Mouse (Mus musculus): ENCODE measurements at regions not wholly inside any gene's neighbourhood (a gene's known extent, or its start where the extent isn't known, plus 50 kb on each side); places are given as distances from the start of the nearest gene placed in this dataset.

- intact Hi-C loops (cut with DNase I) = no loop called here
Observed at GRCm38 (mm10) chr3:121902246-121902645, 50.1 kb upstream of the Arhgap29 start.

GRCm38 (mm10) chr3:121900429-121900844, 51.9 kb upstream of the Arhgap29 start:
- intact Hi-C loops (cut with DNase I) = no loop called here
- DNase-seq (ENCODE audit: low spot score in 2 of 2) = no peak

More at GRCm38 (mm10) chr3:121902246-121902645, 50.1 kb upstream of the Arhgap29 start:
- DNase-seq (ENCODE audit: low spot score in 2 of 2) = no peak

DNA sequence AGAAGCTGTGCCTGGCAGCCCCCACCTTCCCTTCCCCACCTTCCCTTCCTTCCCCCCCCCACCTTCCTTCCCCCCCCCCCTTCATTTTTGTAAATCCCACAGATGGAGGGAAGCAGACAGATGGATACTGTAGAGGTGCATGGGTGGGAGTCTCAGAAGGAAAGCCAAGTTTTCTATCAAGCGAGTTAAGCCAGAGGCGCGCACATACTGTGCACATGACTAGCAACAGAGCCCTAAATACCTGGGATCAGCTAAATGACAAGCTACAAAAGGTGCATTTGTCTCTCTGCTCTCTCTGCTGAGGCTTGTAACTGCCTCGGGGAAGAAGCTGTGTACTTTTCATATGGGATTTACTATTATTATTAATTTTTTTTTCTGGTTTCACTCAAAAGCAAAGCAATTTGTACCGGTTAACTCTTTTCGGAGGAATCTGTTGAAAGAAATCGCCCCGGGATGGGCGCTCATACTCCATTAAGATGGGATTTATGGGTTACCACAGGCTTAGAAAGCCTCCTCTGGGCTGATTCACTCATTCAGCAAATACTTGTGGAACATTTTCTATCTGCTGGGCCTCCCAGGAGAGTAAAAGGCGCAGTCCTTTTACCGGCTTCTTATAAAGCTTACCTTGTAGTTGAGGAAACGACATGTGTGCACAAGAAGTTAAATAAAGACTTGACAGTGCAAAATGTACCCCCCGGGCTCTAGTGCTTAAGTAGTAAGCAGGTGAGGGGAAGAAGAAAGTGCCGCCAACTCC, 54.3 kb upstream of the Arhgap29 start:
- DNase-seq (ENCODE audit: low spot score in 2 of 2) = no peak
- intact Hi-C loops (cut with DNase I) = loop anchor here (5.0 kb wide), 1 partner anchor 59 kb away; no protein-coding TSS in a partner anchor

DNA sequence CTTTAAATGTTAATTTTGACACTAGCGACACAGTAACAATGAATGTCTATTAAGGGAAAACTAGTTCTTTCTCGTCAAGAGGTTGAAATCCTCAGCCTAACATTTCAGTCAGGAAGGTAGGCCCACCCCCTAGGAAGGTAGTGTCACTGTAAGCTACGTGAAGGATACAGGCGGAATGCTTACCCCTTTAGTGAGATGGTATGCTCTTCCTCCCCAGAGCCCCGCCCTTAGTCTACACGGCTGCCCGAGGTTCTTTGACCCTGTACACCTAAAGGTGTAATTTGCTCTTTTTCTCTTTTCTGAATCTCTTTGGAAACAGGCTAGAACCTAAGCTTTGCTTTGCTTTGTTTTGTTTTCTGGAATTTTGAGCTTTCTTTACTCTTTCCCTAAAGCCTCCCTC, 58.7 kb upstream of the Arhgap29 start:
- intact Hi-C loops (cut with DNase I) = no loop called here

GRCm38 (mm10) chr3:121892675-121893074, 59.7 kb upstream of the Arhgap29 start:
- intact Hi-C loops (cut with DNase I) = no loop called here
- DNase-seq (ENCODE audit: low spot score in 2 of 2) = no peak

More for the DNA sequence above, 58.7 kb upstream of the Arhgap29 start:
- DNase-seq (ENCODE audit: low spot score in 2 of 2) = no peak

DNA sequence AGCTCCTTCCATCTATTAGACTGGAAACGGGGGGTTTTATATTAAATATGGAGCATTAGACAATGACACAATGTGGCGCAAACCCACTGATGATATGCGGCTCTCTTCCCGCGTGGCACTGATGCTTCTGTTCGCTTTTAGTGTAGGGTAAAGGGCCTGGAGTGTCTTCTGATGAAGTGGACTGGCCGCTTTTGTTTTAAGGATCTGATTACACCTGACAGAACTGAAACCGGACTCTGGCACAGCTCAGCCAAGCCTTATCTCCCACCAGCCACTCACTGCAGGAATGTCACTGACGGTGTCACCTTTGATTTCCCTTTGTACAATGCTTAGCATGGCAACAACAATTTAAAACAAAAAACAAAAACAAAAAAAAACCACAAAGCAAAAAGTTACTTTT, 61.0 kb upstream of the Arhgap29 start:
- intact Hi-C loops (cut with DNase I) = no loop called here
- no peak for DNase-seq (ENCODE audit: low spot score in 2 of 2)

DNA sequence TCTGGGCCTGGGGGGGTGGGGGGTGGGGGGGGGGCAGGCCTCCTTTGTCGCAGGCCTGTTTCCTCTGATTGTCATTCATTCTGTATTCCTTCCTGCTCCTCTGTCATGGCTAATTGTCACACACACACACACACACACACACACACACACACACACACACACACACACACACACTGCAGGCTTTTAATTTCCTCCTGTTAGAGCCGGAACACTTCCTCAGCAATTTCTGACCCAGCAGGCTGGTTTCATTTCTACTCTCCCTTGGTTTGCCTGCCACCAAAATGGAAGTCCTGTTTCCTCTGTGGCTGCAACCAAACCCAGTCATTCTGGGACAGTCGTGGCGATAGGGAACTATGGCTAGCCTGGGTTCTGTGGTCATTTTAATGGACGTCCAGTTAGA, 61.8 kb upstream of the Arhgap29 start:
- intact Hi-C loops (cut with DNase I) = no loop called here
- DNase-seq (ENCODE audit: low spot score in 2 of 2) = no peak

DNA sequence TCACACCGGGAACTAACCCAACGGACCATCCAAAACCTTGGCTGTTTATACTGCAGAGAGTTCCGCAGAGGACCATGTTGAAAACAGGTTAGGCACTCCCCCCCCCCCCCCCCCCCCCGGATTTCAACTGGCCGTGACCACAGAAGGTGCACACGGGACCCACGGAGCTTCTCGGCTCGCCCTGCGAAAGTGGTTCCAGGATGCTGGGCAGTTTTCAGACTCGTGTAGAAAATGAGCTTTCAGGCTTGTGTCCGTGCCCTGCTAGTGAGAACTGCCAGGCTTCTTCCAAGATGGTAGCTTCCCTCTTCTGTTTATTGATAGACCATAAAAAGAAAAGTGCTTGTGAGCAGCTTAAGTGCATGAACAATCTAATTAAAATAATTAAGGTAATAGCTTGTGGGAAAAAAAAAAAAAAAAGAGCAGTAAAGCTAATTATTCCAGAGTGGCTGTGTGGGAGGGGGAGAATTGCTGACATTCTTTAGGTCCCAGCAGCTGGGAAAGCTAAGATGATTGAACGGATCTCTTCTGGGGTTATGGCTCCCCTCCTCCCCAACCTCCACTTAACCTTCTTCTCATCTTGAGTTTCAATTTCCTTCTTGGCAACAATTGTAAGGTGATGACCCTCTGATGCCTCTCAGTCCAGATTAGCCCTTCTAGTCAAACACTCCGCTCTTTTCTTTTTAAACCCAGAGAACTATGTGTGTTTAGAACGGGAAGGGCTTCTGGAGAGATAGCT, 65.3 kb upstream of the Arhgap29 start:
- intact Hi-C loops (cut with DNase I) = loop anchor here (5.0 to 10.0 kb wide), 5 partner anchors 65 to 748 kb away; partner anchors contain the start of genes Arhgap29, Bcar3 and Gclm
- no peak for DNase-seq (ENCODE audit: low spot score in 2 of 2)

DNA sequence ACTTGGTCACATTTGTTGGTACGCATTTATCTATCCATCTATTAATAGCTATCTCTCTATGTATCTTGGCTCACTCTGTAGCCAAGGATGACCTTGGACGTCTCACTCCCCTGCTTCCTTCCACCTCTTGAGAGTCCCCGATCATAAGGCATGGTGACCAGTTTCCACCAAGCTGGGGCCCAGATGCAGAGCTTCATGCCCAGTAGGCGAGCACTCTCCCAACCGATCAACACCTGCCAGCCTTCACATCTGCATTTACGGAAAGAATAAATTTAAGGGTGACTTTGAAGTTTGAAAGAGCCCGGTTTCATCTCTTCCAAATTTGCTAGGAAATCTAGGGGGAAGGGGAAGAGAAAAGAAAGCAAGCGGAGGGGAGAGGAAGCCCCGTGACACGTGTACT, 66.0 kb upstream of the Arhgap29 start:
- no peak for DNase-seq (ENCODE audit: low spot score in 2 of 2)
- intact Hi-C loops (cut with DNase I) = loop anchor here (5.0 to 10.0 kb wide), 5 partner anchors 66 to 748 kb away; partner anchors contain the start of genes Arhgap29, Bcar3 and Gclm

DNA sequence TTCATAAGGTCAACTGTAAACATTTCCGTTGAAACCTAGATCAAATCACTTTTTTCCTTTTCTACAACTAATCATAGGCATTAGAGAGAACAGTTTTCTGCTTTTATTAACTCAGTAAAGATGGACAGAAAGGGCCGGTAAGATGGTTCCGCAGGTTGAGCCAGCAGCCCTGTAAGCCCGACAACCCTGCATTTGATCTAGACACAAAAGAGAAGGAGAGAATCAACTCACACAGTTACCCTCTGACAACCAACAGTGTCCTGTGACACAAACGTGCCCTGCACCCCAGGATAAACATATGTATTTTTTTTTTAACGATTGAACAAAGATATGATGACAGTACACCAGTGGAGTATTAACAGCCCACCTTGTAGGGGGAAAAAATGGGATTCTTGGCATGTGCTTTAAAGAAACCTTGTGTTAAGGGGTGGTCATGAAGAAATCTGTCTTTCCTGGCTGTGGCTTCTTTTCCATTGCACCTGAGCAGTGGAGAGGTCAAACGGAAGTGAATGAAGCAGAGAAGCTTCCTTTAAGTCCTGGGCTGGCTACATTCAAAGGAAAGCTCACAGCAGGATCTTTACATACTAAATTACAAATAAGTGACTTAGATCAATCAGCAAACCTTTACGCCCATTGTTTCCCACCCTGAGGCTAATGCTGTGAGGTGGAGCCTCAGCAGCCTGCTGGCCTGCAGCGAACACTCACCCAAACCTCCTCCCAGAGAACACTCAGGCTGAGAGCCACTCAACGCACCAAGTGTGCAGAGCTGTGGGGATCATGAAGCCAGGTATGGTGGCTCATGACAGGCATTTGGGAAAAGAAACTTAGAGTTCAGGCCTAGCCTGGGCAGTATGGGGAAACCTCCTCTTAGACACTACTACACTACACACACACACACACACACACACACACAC, 66.8 kb upstream of the Arhgap29 start:
- intact Hi-C loops (cut with DNase I) = loop anchor here (1.0 to 10.0 kb wide), 7 partner anchors 67 to 749 kb away; partner anchors contain the start of genes Arhgap29, Bcar3 and Gclm
- no peak for DNase-seq (ENCODE audit: low spot score in 2 of 2)

DNA sequence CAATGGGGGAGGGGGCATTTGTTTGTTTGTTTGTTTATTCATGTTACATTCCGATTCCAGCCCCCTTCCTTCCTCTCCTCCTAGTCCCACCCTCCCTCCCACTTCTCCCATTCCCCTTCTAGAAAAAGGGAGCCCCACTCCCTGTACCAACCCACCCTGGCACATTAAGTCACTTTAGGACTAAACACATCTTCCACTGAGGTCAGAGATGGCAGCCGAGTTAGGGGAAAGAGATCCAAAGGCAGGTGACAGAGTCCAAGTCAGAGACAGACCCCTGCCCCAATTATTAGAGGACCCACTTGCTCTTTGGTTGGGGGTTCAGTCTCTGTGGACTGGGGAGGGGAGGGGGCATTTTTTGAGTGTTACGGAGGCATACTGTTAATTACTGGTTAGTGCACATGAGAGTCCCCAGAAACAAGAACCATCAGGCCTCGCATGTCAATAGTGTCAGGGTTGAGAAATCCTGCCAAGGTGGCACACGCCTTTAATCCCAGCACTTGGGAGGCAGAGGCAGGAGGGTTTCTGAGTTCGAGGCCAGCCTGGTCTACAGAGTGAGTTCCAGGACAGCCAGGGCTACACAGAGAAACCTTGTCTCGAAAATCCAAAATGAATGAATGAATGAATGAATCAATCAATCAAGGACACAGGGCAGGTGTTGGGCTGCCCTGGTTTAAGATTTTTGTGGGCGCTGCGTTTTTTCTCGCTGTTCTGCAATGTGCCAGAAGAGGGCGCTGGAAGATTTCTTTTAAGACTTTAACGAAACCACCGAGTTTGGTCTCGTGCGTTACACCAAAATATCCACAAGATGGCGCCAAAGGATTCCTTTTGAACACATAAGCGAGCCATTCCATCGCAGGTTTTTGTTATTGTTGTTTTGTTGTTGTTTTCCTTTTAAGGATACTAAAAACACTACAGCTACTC, 67.8 kb upstream of the Arhgap29 start:
- intact Hi-C loops (cut with DNase I) = loop anchor here (1.0 to 10.0 kb wide), 7 partner anchors 68 to 750 kb away; partner anchors contain the start of genes Arhgap29, Bcar3 and Gclm
- DNase-seq (ENCODE audit: low spot score in 2 of 2) = peak; percentile 77 to 88

DNA sequence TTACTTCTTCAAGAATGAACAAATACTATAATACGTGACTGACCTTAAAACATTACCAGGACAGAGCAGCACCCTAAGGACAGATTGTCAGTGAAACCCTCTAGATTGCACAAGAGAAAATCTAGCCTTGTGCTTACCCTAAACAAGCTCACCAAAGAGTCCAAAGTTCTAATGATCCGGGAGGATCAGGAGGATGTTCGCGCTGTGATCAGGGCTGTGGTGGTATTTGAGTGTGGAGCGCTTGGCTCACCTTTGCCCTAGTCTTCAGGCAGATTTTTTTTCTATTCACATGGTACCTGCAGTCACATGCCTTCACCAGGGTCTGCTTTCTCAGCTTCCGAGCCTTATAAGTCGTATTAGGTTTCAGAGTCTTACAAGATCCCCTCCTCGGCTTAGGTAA, 65.3 kb upstream of the Abcd3 start:
- DNase-seq (ENCODE audit: low spot score in 2 of 2) = no peak
- intact Hi-C loops (cut with DNase I) = loop anchor here (10.0 kb wide), 3 partner anchors 364 to 754 kb away; partner anchors contain the start of genes Bcar3 and Gclm

DNA sequence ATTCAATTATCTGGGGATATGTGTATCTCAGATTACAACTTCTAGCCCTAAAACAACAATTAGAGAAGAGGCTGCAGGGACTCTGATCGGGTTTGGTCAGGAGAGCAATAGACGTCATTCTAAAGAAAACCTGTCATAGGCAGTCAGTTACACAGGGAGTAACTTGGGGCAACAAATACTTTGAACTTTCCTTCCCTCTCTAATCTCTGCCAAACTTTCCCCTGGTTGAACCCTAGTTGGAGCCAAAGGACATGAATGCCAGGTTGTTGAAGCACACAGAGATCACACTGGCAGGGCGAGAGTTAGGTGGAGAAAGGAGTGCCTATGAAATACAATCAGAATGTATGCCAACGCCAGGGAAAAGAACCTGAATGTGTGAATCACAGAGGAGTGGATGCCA, 60.0 kb upstream of the Abcd3 start:
- intact Hi-C loops (cut with DNase I) = no loop called here
- DNase-seq (ENCODE audit: low spot score in 2 of 2) = no peak

DNA sequence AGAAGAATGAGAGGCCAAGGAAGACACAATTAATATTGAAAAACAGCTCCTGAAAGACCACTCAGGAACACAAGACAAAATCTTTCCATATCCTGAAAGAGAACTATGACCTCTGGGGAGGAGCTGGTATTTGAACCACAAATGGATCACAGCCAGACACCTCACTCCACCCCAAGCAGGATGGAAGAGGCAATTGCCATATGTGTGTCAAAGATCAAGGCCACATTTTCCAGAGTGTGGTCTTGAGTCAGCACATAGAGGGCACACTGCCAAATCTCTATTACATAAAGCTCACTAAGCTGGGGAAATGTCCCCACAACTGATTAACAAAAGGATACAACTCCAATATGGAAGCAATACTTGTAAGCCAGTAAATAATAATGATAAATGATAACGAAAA, 59.5 kb upstream of the Abcd3 start:
- intact Hi-C loops (cut with DNase I) = no loop called here
- no peak for DNase-seq (ENCODE audit: low spot score in 2 of 2)

DNA sequence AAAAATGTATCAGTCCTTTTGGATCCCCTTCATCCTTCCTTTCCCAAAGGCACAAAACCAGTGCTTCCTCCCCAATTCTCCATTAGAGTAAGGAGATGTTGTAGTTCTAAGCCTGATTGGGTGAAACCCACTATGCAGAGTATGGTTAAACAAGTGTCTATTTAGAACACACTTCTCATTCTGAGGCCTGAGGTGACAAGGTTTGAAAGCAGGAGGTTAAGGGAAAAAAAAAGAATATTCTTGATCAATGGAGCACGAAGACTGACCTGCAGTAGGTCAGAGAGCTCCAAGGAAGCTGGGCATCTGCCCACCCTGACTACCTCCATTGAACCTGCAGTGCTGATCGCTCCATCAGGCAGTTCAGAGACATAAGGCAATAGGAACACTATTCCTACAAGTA, 58.5 kb upstream of the Abcd3 start:
- DNase-seq (ENCODE audit: low spot score in 2 of 2) = no peak
- intact Hi-C loops (cut with DNase I) = no loop called here

GRCm38 (mm10) chr3:121872685-121873084, 57.6 kb upstream of the Abcd3 start:
- intact Hi-C loops (cut with DNase I) = no loop called here
- DNase-seq (ENCODE audit: low spot score in 2 of 2) = no peak

- intact Hi-C loops (cut with DNase I) = no loop called here
- no peak for DNase-seq (ENCODE audit: low spot score in 2 of 2)
Observed at GRCm38 (mm10) chr3:121871795-121872194, 56.7 kb upstream of the Abcd3 start.

- DNase-seq (ENCODE audit: low spot score in 2 of 2) = no peak
- intact Hi-C loops (cut with DNase I) = no loop called here
Observed at GRCm38 (mm10) chr3:121870726-121871125, 55.6 kb upstream of the Abcd3 start.

DNA sequence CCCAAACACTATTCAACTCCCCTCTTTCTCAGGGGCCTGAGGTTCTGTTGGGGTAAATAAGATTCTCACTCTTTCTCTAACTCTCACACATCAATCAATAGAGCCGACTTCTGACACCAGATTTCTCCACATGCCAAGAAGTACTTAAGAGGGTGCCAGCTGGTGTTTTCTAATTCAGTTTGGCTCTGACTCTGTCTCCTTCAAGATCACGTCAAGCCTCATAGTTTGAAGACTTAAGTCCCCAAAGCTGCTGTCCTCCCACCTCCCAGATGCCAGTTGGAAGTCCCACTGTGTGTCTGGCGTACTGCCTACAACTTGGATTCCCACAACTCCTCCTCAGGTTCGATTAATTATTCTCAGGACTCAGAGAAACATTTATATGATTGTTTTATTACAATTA, 54.6 kb upstream of the Abcd3 start:
- intact Hi-C loops (cut with DNase I) = no loop called here
- DNase-seq (ENCODE audit: low spot score in 2 of 2) = no peak

All from left cerebral cortex, postnatal 36 days (tissue).